Mouse (Mus musculus): ENCODE measurements around the gene Efna5.

Gene Efna5

GRCm38 (mm10) chr17:62747381-62747780, 133.7 kb downstream of the Efna5 start:
- in situ Hi-C loops (cut with MboI): no loop called here

GRCm38 (mm10) chr17:62746827-62747226, 134.3 kb downstream of the Efna5 start:
- in situ Hi-C loops (cut with MboI): no loop called here

DNA sequence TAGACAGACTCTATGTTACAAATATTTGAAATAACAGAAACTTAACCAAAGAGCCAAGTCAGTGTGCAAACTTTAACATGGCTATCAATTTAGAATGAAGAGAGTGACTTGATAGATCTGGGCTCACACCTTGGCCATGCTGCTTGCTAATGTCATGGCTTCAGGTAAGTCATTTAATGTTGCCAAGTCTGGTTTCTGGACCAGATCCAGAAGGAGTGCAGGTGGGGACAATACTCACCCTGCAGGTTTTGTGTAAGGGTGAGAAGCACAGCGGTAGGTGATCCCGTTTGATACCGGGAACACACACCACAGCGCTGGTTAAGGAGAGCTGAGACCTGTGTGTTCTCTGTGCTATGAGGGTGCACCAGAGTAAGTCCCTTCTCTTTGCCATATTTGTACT, 135.8 kb downstream of the Efna5 start:
- in situ Hi-C loops (cut with MboI): no loop called here

DNA sequence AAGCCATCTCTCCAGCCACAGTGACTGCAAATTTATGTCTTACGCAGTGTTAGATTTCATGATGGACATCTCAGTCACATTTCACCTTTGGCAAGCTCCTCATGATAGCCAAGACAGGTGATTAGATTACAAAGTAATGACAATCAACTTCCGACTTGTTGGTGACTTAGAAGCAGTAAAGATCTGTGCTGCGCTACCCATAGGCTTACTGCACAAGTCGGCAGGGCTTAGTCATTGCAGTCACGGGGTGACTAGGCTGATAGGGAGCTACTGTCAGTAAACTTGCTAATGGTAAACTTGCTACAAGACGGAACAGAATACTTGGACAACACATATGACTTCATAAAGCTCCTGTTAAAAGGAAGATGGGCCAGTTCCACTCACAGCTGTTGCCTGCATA, 136.9 kb downstream of the Efna5 start:
- in situ Hi-C loops (cut with MboI): no loop called here

DNA sequence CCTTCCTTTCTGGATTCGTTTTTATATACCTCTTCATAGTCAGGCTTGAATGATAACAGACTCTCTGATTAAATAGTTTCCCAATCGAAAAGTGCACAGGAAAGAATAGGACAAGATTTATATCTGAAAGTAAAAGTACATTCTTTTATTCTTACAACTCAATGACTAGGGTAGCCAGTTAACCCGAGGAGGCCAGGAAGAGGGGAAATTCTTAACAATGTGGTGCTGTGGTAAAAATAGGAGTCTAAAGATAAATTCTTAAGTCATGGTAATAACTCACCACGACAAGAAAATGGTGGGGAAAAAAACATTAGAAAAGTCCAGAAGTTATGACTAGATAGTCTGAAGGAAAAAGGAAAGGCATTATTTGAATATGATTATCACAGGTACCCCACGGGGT, 139.4 kb downstream of the Efna5 start:
- in situ Hi-C loops (cut with MboI): no loop called here

GRCm38 (mm10) chr17:62741020-62741419, 140.1 kb downstream of the Efna5 start:
- in situ Hi-C loops (cut with MboI): no loop called here

- in situ Hi-C loops (cut with MboI): no loop called here
Measured at GRCm38 (mm10) chr17:62739993-62740392, 141.1 kb downstream of the Efna5 start.

- in situ Hi-C loops (cut with MboI): no loop called here
Measured at GRCm38 (mm10) chr17:62737404-62737803, 143.7 kb downstream of the Efna5 start.

GRCm38 (mm10) chr17:62735943-62736342, 145.2 kb downstream of the Efna5 start:
- in situ Hi-C loops (cut with MboI): no loop called here

DNA sequence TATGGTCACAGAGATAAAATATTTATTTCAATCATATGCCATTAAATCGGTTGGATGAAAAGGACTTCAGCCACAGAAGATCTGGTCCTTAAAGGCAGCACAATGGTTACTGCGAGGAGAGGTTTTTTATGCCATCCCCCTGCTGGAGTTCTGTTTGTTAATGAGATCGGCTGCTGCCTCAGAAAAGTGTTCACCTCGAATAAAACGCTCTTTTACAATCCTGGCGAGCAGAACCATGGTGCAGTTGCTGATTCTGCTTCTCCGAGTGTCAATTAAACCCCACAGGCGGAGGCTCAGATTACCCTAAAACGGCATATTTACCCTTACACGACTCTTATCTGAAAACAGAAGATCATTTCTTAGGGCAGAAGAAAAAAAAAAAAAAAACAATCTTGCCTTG, 146.2 kb downstream of the Efna5 start:
- in situ Hi-C loops (cut with MboI): no loop called here

DNA sequence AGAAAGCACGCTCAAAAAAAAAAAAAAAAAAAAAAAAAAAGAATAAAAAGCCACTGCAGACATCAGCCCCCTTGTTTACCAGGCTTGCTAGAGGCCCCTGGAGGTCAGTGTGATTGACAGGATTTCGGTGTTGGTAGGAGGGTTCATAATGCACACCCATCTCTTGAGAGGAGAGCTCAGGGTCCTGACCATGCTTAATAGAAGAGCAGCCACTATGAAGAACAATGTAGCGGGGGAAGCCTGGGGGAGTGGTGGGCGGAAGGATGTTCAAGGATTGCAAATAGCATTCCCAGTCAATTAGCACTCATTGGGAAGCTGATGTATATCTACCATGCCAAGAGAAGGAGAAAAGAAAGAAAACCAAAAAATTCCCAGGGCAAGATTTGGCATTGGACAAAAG, 147.1 kb downstream of the Efna5 start:
- in situ Hi-C loops (cut with MboI): no loop called here

DNA sequence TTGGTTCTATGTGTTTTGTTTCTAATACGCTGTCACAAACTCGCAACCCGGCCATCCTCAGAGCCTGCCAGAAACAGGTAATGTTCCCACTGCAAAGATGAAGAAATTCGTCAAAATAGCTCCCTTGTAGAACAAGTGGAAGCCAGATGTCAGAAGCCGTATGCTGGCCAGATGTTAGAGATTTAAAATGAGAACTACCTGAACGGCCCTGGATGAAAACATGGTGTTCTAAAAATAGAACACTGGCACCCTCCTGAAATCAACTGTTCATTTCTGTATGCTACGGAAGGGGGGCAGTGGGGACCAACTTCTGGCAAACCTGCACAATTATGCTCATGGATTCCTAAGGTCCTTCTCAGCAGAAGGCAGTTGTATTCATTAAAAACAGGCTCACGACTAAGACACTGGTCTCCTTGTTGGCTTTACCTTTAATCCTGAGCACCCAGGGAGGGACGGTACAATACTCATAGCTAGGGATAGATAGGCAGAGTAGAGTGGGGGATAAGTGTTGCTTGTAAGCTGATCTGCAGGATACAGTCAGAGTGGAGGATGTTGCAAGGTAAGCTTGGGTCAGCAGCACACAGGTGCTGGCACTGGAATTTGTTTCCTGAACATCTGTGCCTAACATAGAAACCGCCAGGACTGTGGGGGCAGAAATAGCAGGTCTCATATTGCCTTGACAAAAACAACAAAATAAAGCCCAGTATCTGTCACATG, 151.2 kb downstream of the Efna5 start:
- in situ Hi-C loops (cut with MboI): no loop called here

DNA sequence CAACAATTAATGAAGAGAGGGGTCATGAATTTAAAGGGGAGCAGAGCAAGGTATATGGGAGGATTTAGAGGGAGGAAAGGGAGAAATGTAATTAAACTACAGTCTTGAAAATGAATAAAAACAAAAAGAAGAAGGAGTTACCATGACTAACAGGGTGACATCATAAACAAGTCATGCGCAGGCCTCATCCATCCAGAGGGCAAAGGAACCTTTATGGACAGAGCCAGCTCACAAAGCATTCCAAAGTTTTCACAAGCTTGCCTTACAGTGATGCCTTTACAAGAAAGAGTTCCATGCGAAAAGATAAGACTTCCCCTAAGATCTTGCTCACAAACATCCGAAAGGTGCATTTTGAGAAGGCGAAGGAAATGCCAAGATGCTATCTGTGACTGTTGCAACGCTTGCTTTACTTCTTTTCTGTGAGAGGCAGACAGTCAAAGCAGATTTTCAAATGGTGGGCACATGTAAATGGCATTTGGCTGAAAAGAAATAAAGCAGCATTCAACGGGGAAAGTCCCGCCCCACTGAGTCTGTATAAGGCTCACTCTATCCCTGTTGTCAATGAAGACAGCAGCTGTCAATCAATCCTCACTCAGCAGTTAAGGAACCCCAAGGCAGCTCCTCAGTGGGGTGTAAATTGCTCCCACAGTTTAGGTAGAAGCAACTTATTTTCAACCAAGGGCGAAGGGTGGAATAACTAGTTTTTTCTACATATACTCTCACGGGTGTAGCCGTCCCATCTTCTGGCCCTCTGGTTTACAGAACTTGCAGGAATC, 152.8 kb downstream of the Efna5 start:
- in situ Hi-C loops (cut with MboI): no loop called here

GRCm38 (mm10) chr17:62726102-62726501, 155.0 kb downstream of the Efna5 start:
- in situ Hi-C loops (cut with MboI): no loop called here

DNA sequence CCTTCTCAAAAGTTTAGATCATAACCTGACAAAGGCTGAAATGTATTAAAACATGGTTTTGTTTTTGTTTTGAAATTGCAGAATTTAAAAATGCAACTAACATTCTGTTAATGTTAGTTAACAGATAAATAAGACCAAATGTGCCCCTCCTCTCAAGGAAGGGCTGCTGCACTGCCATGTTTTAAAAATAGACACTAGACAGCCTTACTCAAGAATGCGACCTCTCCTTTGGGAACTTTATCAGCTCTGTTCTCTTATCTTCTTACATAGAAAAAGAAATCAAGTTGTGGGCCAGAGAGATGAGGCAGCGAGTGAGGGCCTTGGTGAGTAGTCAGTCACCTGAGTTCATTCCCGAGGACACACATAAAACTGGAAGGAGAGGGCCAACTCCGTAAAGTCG, 158.2 kb downstream of the Efna5 start:
- in situ Hi-C loops (cut with MboI): no loop called here

DNA sequence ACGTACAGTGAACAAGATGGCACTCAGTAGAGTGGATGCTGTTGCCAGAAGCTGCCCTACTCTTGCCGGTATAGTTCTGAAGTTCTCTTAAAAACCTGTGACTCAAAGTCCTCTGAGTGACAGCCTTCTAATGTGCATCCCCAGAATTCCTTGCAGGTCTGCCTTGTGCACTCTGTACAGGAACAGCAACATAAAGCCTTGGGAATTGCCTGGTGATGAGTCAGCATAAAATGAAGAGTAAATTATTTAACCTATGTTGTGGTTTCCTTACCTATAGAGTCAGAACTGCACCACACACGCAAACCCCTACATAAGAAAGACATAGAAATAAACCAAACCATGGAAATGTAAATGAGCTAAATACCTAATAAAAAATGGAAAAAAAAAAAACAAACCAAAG, 159.5 kb downstream of the Efna5 start:
- in situ Hi-C loops (cut with MboI): no loop called here

- in situ Hi-C loops (cut with MboI): no loop called here
Measured at GRCm38 (mm10) chr17:62720740-62721450, 160.2 kb downstream of the Efna5 start.

DNA sequence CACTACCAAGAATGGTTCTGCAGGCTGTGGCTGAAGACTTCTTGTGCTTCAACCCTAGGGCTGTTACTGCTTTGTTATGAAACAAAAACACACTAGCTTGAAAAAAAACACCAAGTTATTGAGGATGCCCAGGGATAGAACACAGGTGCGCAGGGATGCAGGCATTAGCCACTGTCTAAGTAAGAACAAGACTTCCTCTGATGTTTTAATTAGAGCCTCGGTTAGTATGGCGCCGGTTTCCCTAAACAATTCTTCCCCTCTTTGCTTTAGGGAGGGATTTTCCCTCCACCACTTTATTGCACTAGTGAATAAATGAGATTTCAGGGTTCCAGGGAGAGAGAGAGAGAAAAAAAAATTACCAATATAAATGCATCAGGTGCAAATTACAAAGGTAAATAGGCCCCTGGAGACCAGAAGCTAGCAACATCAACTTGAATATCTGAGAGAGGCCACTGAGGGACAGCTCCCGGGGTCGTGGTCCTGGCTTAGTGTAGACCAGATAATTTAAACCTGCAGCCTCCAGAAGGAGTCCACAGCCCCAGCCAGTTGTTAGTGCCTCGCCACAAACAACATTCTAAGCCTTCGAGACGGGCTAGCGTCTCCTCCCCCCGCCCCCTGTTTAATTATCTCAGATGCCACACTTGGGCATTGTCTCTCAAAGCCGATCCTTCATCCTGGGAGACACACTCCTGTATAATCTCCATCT, 163.5 kb downstream of the Efna5 start:
- in situ Hi-C loops (cut with MboI): no loop called here

- in situ Hi-C loops (cut with MboI): no loop called here
Measured at GRCm38 (mm10) chr17:62713455-62713854, 167.7 kb downstream of the Efna5 start.

- in situ Hi-C loops (cut with MboI): no loop called here
Measured at GRCm38 (mm10) chr17:62706418-62706817, 174.7 kb downstream of the Efna5 start.

DNA sequence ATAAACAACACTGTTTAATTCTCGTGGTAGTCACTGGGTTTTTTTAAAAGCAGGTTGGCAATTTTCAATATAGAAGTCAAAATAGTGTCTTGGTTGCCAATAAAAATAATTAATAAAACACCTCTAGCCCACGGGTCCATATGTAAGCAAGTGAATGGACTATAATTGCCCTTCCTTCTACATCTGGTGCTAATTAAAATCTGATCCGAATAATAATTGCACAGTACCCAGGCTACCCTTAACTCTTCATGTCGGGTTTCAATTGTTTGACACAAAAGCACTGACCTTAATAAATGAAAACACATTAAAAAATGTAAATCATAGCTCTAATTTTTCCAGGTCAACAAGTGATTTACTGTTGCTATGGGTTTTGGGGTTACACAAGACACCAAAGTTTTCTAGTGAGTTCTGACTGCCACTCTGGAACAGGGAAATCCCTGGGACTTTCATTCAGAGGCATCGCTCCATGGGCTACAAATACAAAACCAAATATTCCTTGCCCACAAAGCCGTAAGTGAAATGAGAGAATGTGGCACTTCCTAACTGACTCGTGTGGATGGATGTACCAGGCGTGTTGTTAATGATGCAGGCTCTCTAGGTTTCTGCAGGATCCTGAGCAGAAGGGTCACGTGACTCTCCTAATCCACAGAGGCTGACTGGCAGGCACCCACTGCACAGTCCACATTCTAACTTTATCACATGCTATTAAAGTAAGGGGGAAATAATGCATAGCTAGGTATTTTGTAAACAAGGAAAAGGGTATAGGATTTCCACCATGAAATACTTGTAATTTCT, 178.9 kb downstream of the Efna5 start:
- in situ Hi-C loops (cut with MboI): no loop called here
